Mouse (Mus musculus): ENCODE data around the gene Olfr1310.
"Not testable (repeated sequence)": the region's sequence is repeated elsewhere in the genome, so short reads cannot be mapped to it uniquely, and the experiment has no call there.

Gene Olfr1310

GRCm38 (mm10) chr2:112012608-112013007 lies at the start of gene Olfr1310:
TSS of gene Olfr1310 (minus strand) at chr2:112012708.
- DNase-seq: no peak

- DNase-seq: no peak
Observed at GRCm38 (mm10) chr2:112050138-112050537, 37.6 kb upstream of the Olfr1310 start, which contains the start of gene Olfr1312. TSS of gene Olfr1312 (minus strand) at chr2:112050238.

GRCm38 (mm10) chr2:112026971-112027370 lies 14.5 kb upstream of the Olfr1310 start:
- not testable (repeated sequence) for DNase-seq

- DNase-seq: no peak
Observed at GRCm38 (mm10) chr2:112024312-112024711, 11.8 kb upstream of the Olfr1310 start, which contains the start of gene Olfr1311. TSS of gene Olfr1311 (minus strand) at chr2:112024412.

GRCm38 (mm10) chr2:112014900-112015299 lies 2.4 kb upstream of the Olfr1310 start:
- DNase-seq: no peak

- DNase-seq: no peak
Observed at GRCm38 (mm10) chr2:111990181-111990580, 22.3 kb downstream of the Olfr1310 start, which contains the start of gene Olfr1309. TSS of gene Olfr1309 (minus strand) at chr2:111990281.

GRCm38 (mm10) chr2:111964844-111965243 lies 47.7 kb downstream of the Olfr1310 start, which contains the start of gene Olfr1308:
TSS of gene Olfr1308 (minus strand) at chr2:111964944.
- no peak for DNase-seq

Measured in lung, postnatal 4 days (tissue).